Mouse (Mus musculus): ENCODE results near the gene Ankrd13d. TPM values are rescaled to one million over a fixed set of nuclear protein-coding genes. Genes with fewer than 3 reads are reported as not detected.
A peak's percentile ranks its signal among the peaks of the same experiment; 100 is the strongest.

Gene Ankrd13d
- polyA plus RNA-seq (2016; fragmentation: Nextera tagmentation; extraction: Ambion mirVana): 12.6 and 12.9 TPM in 2 replicates

DNA sequence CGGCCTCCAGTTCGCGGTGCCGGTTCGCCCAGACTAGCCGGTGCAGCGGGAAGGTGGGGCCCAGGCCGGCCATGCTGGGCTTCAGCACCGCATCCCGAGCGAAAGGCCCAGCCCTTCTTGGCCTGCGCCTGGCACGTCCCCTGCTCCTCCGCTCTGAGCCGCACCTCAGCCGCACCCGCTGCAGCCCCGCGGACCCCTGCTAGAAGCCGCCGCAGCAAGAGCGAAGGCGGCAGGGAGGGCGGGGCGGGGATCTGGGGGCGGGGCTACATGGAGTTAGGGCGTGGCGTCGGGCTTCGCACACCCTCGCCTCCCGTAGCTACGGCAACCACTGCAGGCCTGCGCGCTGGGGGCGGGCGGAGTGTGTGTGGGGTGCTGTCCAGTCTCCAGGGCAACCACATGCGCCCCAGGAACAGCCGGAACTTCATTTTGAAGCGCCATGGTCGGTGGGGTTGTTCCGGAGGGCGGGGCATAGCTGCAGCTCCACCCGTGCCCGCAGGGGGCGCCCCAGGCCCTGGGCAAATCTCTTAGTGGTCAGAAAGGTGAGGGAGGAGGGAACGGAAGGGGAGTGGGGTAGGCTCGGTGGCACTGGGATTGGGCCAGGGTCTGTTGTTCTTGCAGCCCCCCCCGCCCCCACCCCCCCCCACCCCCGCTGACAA lies at the start of gene Ankrd13d:
Ankrd13d (minus strand) TSS at position 240 of the 656 bp plus-strand sequence.
- Histone ChIP-seq H3K4me2 (peak within 1 kb of the TSS; percentile 75), H3K27ac (peak within 1 kb of the TSS; percentile 8; the same call in 1 of the 2 replicates), H3K4me3 (replicated peaks) (peak within 1 kb of the TSS; percentile 60), H3K9me3 (peaks cover 8% of the 10 kb centered on the region; the same call in 1 of the 2 replicates), H3K4me1 (replicated peaks) (peaks cover 13% of the 10 kb centered on the region), H3K9ac (replicated peaks) (peak within 1 kb of the TSS; percentile 71), H3K36me3 (peaks cover 44% of the 10 kb centered on the region), H3K27me3 (peaks cover 6% of the 10 kb centered on the region; the same call in 1 of the 2 replicates)
- peak; percentile 91 for ATAC-seq (ENCODE audit: insufficient number of reproducible peaks, insufficient read depth, low FRiP score, low TSS enrichment, low read depth)
- under 1% methylated on average over 50 of the region's 50 CpGs for WGBS

DNA sequence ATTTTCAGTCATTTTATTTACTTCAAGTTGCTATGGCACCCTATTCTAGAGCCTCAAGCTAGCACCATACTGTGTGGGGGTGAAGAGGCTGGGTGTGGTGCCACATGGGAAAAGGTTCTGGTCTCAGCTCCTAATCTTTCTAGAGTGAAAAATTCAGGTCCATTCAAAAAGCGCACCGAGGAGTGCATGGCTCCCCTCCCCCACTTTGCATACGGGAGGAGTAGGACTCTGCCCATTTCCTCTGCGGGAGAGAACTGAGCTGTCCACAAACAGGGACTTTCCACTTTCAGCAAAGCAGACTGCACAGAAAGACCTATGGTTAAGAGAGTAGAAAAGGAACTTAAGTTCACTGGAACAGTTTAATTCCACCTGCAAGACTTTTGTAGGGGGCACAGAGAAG lies 49.7 kb upstream of the Ankrd13d start:
- Histone ChIP-seq H3K4me2 (peak overlapping the region; percentile 87), H3K4me1 (replicated peaks) (peaks cover 25% of the 10 kb centered on the region), H3K27ac (peak overlapping the region; percentile 93), H3K9me3 (no peaks in the 10 kb centered on the region), H3K9ac (replicated peaks) (peak overlapping the region; percentile 78), H3K27me3 (no peaks in the 10 kb centered on the region), H3K36me3 (peaks cover 54% of the 10 kb centered on the region), H3K4me3 (replicated peaks) (peak overlapping the region; percentile 61)
- ATAC-seq (ENCODE audit: insufficient number of reproducible peaks, insufficient read depth, low FRiP score, low TSS enrichment, low read depth): no peak
- 0% methylated on average over 4 of the region's 4 CpGs for WGBS

DNA sequence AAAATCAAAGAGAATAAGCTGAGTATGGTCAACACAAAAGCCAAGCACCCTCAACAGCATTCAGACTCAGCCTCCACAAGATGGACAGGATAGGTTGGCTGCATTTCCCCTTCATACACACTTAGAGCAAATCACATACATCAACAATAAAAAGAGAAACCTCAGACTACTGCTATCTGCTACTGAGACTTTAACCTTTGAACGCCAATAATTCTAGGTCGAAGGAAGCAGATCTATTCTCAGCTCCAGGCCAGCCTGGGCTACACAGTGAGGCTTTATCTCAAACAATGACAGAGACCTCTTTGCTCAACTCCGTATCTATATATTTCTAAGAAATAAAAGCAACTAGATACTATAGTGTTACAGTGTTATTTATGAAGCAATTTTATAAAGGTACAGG lies 48.3 kb upstream of the Ankrd13d start:
- no peaks in the 10 kb centered on the region for H3K27me3 ChIP-seq
- no peak overlapping the region for H3K4me2 ChIP-seq
- no peak for ATAC-seq (ENCODE audit: insufficient number of reproducible peaks, insufficient read depth, low FRiP score, low TSS enrichment, low read depth)
- H3K9ac ChIP-seq (replicated peaks): no peak overlapping the region
- peaks cover 59% of the 10 kb centered on the region for H3K36me3 ChIP-seq
- H3K4me1 ChIP-seq (replicated peaks): peaks cover 25% of the 10 kb centered on the region
- 90% methylated on average over 3 of the region's 3 CpGs for WGBS
- no peak overlapping the region for H3K27ac ChIP-seq
- no peaks in the 10 kb centered on the region for H3K9me3 ChIP-seq
- no peak overlapping the region for H3K4me3 ChIP-seq (replicated peaks)

DNA sequence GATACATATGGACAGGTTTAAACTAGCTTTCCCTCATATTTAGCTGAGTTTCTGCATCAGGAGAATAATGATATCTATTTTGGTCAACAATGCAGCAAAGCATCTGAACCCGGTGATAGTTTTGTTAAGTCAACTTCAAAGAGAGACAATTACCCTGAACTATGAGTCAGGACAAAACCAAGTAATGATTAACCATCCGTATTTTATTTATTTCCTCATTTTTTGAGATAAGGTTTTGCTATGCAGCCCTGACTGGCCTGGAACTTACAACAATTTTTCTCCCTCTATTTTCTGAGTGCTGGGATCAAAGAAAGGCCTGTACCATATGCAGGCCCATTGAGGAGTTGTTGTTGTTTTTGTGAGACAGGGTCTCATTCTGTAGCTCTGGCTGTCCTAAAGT lies 47.7 kb upstream of the Ankrd13d start:
- Histone ChIP-seq H3K27me3 (no peaks in the 10 kb centered on the region), H3K9me3 (no peaks in the 10 kb centered on the region), H3K4me2 (no peak overlapping the region), H3K36me3 (peaks cover 65% of the 10 kb centered on the region), H3K9ac (replicated peaks) (no peak overlapping the region), H3K27ac (no peak overlapping the region), H3K4me3 (replicated peaks) (no peak overlapping the region), H3K4me1 (replicated peaks) (peaks cover 25% of the 10 kb centered on the region)
- 94% methylated on average over 2 of the region's 2 CpGs for WGBS
- ATAC-seq (ENCODE audit: insufficient number of reproducible peaks, insufficient read depth, low FRiP score, low TSS enrichment, low read depth): no peak

DNA sequence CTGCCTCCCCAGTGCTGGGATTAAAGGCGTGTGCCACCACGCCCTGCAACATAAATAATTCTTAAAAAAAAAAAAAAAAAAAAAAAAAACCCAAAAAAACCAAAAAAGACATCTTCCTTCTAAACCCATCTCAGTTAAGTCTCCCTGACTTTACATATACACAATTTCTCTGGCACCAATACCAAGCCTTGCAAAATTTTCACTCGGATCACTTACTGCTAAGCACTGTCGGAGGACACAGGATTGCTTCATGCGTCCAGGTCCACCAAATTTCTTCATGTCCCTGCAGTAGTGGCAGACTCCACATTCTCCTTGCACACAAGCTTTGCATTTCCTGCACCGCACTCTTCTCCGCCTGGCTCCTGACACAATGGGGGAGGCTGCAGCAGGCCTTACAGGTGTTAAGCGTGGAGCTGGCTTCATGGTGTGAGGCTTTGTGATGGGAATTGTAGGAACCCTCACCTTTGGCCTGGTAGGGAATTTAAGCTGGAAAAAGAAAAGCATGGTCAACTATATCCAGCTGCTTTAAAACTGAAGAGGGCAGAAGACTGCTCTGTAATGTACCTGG lies 45.9 kb upstream of the Ankrd13d start:
- no peak for ATAC-seq (ENCODE audit: insufficient number of reproducible peaks, insufficient read depth, low FRiP score, low TSS enrichment, low read depth)
- no peak overlapping the region for H3K4me3 ChIP-seq (replicated peaks)
- H3K4me1 ChIP-seq (replicated peaks): peaks cover 14% of the 10 kb centered on the region
- H3K9ac ChIP-seq (replicated peaks): no peak overlapping the region
- no peaks in the 10 kb centered on the region for H3K27me3 ChIP-seq
- no peak overlapping the region for H3K27ac ChIP-seq
- no peak overlapping the region for H3K4me2 ChIP-seq
- H3K36me3 ChIP-seq: peaks cover 78% of the 10 kb centered on the region
- 93% methylated on average over 8 of the region's 8 CpGs for WGBS
- no peaks in the 10 kb centered on the region for H3K9me3 ChIP-seq

DNA sequence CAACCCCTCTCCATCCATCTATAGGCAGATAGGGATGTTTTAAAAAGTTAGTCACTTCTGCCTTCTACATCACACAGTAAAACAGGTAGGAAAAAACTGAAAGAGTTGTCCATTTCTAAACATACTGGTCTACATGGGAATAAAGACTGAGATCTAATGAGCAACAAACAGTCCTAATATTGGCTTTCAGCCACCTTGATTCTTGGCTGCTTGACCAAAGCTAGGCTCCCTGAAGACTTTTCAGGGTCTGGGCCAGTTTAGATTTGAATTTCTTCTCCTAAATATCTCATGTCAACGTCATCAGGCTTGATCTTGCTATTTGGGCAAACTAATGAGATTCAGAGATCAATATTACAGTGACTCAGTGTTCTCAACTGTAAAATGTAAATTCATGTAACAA lies 43.9 kb upstream of the Ankrd13d start:
- no peak overlapping the region for H3K9ac ChIP-seq (replicated peaks)
- ATAC-seq (ENCODE audit: insufficient number of reproducible peaks, insufficient read depth, low FRiP score, low TSS enrichment, low read depth): no peak
- WGBS: 93% methylated on average over 1 of the region's 1 CpGs
- H3K27ac ChIP-seq: no peak overlapping the region
- H3K4me2 ChIP-seq: no peak overlapping the region
- no peaks in the 10 kb centered on the region for H3K27me3 ChIP-seq
- H3K4me3 ChIP-seq (replicated peaks): no peak overlapping the region
- peaks cover 4% of the 10 kb centered on the region for H3K4me1 ChIP-seq (replicated peaks)
- no peaks in the 10 kb centered on the region for H3K9me3 ChIP-seq
- H3K36me3 ChIP-seq: peaks cover 95% of the 10 kb centered on the region

DNA sequence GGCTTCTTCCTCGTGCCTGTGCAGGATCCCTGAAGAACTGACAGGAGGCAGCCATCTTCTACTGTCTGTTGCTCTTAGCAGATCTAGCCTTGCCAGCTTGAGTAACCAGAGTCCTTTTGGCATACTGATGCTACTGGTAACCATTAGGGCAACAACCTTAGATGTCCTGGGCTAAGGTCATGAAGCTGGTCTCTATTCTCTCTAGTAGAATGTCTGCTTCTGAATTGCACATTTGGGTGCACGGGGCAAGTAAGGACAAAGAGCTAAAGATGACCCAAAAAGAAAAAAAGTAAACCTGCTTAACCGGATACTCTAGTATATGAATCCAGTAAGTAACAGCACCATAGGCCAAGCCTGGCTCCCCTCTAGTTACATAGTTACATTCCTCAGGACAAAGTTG lies 43.2 kb upstream of the Ankrd13d start:
- H3K4me3 ChIP-seq (replicated peaks): no peak overlapping the region
- 78% methylated on average over 3 of the region's 3 CpGs for WGBS
- no peaks in the 10 kb centered on the region for H3K9me3 ChIP-seq
- no peak overlapping the region for H3K9ac ChIP-seq (replicated peaks)
- ATAC-seq (ENCODE audit: insufficient number of reproducible peaks, insufficient read depth, low FRiP score, low TSS enrichment, low read depth): no peak
- no peaks in the 10 kb centered on the region for H3K4me1 ChIP-seq (replicated peaks)
- H3K27me3 ChIP-seq: no peaks in the 10 kb centered on the region
- no peak overlapping the region for H3K4me2 ChIP-seq
- H3K27ac ChIP-seq: no peak overlapping the region
- H3K36me3 ChIP-seq: peaks cover 96% of the 10 kb centered on the region

DNA sequence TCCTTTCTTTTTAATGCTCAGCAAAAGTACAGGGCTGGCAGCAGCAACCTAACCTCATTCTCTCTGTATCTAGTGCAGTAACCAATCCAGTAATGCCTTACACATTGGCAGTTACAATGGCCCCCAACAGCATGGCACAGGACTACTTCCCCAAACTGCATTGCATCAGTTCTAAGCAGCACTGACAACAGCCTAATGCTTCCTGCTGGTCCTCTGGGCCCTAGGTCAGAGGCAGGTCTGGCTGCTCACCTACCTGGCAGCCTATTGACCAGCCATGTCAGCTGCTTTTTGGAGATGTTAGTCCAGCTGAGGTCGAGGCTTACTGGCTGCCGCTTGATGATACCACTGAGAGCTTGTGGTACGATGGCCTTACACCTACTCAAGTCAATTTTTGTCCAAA lies 39.2 kb upstream of the Ankrd13d start:
- H3K9ac ChIP-seq (replicated peaks): no peak overlapping the region
- peaks cover 98% of the 10 kb centered on the region for H3K36me3 ChIP-seq
- H3K27ac ChIP-seq: no peak overlapping the region
- H3K27me3 ChIP-seq: no peaks in the 10 kb centered on the region
- no peaks in the 10 kb centered on the region for H3K4me1 ChIP-seq (replicated peaks)
- H3K4me2 ChIP-seq: no peak overlapping the region
- WGBS: 89% methylated on average over 3 of the region's 3 CpGs
- ATAC-seq (ENCODE audit: insufficient number of reproducible peaks, insufficient read depth, low FRiP score, low TSS enrichment, low read depth): no peak
- no peaks in the 10 kb centered on the region for H3K9me3 ChIP-seq
- H3K4me3 ChIP-seq (replicated peaks): no peak overlapping the region

DNA sequence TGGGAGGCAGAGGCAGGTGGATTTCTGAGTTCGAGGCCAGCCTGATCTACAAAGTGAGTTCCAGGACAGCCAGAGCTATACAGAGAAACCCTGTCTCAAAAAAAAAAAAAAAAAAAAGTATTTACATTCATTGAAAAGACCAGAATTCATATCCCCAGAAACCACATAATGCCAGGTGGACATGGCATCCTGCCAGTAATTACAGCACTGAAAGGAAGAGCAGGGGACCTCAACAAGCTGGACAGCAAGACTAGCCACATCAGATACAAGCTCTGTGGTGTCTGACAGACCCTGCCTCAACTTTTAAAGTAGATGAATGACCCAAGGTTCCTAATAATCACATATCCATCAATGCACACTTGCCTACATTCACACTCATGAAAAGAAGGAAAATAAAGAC lies 38.7 kb upstream of the Ankrd13d start:
- Histone ChIP-seq H3K4me1 (replicated peaks) (no peaks in the 10 kb centered on the region), H3K27ac (no peak overlapping the region), H3K4me2 (no peak overlapping the region), H3K9me3 (no peaks in the 10 kb centered on the region), H3K36me3 (peaks cover 98% of the 10 kb centered on the region), H3K4me3 (replicated peaks) (no peak overlapping the region), H3K27me3 (no peaks in the 10 kb centered on the region), H3K9ac (replicated peaks) (no peak overlapping the region)
- no peak for ATAC-seq (ENCODE audit: insufficient number of reproducible peaks, insufficient read depth, low FRiP score, low TSS enrichment, low read depth)
- 79% methylated on average over 1 of the region's 1 CpGs for WGBS

DNA sequence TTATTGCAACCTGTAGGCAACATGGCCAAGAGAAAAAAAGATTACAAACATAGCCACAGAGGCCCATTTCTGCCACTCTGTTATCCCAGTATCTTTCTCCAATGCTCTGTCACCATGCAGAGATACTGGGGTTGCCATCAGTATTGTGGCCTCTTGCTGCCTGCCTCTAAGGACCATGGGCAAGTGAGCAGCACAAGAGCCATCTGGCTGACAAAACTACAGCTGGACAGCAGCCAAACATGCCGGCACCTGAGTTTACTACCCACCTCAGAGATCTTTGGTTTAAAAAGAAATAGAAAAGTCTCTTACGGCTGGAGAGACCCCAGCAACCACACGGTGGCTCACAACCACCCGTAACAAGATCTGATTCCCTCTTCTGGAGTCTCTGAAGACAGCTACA lies 36.3 kb upstream of the Ankrd13d start:
- H3K36me3 ChIP-seq: peaks cover 89% of the 10 kb centered on the region
- 71% methylated on average over 4 of the region's 4 CpGs for WGBS
- no peak overlapping the region for H3K9ac ChIP-seq (replicated peaks)
- H3K4me2 ChIP-seq: no peak overlapping the region
- no peak for ATAC-seq (ENCODE audit: insufficient number of reproducible peaks, insufficient read depth, low FRiP score, low TSS enrichment, low read depth)
- no peak overlapping the region for H3K27ac ChIP-seq
- no peaks in the 10 kb centered on the region for H3K9me3 ChIP-seq
- no peaks in the 10 kb centered on the region for H3K27me3 ChIP-seq
- H3K4me3 ChIP-seq (replicated peaks): no peak overlapping the region
- H3K4me1 ChIP-seq (replicated peaks): no peaks in the 10 kb centered on the region

DNA sequence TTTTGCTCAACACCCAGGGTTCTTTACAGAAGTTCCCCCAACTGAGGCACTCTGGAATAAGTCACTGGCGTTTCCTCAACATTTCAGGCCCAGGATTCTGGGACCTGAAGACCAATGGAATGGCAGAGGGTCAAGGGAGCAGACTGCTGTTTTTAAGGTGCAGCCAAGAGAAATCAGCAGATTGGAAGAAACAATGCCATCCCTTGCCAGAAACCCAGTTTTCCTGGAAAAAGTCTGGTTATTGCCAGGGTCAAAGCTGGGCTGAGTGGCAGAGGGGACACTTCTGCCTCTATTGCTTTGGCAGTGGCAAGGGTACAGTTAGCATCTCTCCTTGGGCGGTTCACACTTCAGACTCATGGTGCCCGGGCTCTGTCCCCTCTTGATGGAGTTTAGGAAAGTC lies 34.2 kb upstream of the Ankrd13d start:
- WGBS: 87% methylated on average over 3 of the region's 3 CpGs
- no peak overlapping the region for H3K9ac ChIP-seq (replicated peaks)
- H3K27me3 ChIP-seq: no peaks in the 10 kb centered on the region
- peaks cover 80% of the 10 kb centered on the region for H3K36me3 ChIP-seq
- H3K4me2 ChIP-seq: no peak overlapping the region
- no peak for ATAC-seq (ENCODE audit: insufficient number of reproducible peaks, insufficient read depth, low FRiP score, low TSS enrichment, low read depth)
- no peak overlapping the region for H3K27ac ChIP-seq
- no peaks in the 10 kb centered on the region for H3K4me1 ChIP-seq (replicated peaks)
- no peaks in the 10 kb centered on the region for H3K9me3 ChIP-seq
- H3K4me3 ChIP-seq (replicated peaks): no peak overlapping the region
